Mouse (Mus musculus) brain, embryonic 14.5 days (tissue): Measurements from ENCODE around the gene Slc25a51.

Experiments
- CTCF ChIP-seq: fragments of 200-500 bp; IDR thresholded peaks from 2 replicates; pipeline ENCODE4 v1.5.1; 2012; ENCODE audit warnings: inconsistent platforms, mild to moderate bottlenecking, moderate library complexity, borderline replicate concordance; ENCODE audit not compliant: insufficient read depth, insufficient read length; ENCODE audit errors: extremely low read depth
- POLR2A ChIP-seq: fragments of 200-500 bp; IDR thresholded peaks from 2 replicates; pipeline ENCODE4 v1.6.1; 2012; ENCODE audit warnings: mild to moderate bottlenecking, inconsistent platforms, borderline replicate concordance; ENCODE audit not compliant: poor library complexity, insufficient read depth, insufficient read length, severe bottlenecking; ENCODE audit errors: extremely low read depth

DNA sequence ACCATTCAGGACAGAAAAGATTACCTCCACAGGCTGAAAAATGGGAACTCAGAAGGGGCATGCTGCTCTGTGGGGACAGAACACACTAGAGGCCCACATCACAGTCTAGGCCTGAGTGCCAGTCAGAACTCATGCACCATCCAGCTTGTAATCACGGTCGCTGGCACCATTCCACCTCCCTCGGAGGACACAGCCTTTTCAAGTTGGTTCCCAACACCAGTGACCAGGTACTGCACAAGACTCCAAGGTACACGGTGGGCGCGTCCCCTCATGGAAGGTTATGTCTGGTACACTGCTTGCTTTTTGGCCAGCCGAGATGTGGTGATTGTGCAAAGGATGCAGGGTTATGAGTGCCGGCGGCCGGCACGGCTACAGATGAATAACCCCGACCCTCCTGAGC is 25.5 kb upstream of the Slc25a51 start:
- TF ChIP-seq POLR2A (no peak), CTCF (no peak)
